Mouse (Mus musculus): ENCODE measurements at regions not wholly inside any gene's neighbourhood (a gene's known extent, or its start where the extent isn't known, plus 50 kb on each side); places are given as distances from the start of the nearest gene placed in this dataset.

DNA sequence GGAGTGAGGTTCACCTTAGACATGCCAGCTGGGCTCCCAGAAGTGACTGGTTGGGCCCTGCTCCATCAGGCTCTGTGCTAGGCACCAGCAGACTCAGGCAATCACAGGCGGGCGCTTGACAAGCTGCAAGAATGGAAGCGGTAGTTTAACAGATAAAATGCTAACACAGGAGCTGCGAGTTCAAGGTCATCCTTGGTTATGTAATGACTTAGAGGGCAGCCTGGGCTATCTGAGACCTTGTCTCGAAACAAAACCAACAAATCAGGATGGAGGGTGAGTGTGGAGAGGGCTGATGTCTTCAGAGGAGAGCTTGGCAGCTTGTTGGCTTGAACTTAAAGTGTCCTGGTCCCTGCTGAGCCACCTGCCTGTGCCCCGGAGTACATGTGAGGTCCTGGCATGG, 107.6 kb downstream of the Vegfa start:
- 92% methylated on average over 6 of the region's 6 CpGs for WGBS
- no peak overlapping the region for H3K4me3 ChIP-seq (replicated peaks)
- no peak overlapping the region for H3K4me2 ChIP-seq
- H3K36me3 ChIP-seq (replicated peaks), result no peaks in the 10 kb centered on the region
- no peaks in the 10 kb centered on the region for H3K27me3 ChIP-seq
- no peak overlapping the region for H3K27ac ChIP-seq
- H3K9me3 ChIP-seq, result no peaks in the 10 kb centered on the region
- no peak overlapping the region for H3K9ac ChIP-seq
- no peak for ATAC-seq (ENCODE audit: low FRiP score)
- no peaks in the 10 kb centered on the region; the same call in 1 of the 2 replicates for H3K4me1 ChIP-seq

DNA sequence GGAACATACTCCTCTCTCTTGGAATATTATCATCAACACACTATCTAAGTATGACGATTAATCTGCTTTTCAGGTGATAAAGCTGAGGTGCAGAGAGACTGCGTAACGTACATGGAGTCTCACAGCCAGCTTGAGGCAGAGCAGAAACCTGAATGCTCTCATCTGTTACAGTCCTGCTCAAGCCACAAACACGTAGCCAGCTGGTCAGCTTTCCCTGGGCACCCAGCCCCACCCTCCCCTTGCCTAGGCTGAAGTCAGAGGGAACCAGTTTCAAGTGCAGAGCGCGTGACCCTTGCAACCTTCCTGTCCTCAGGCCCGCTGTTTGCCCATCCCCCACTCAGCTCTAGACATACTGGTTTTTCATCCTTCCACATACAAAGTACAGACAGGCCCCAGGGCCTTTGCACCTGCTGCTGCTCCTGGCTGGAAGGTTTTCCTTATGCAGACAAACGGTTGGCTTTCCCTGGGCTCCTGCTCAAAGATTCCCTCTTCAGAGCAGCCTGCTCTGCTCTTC, 108.9 kb downstream of the Vegfa start:
- no peak for ATAC-seq (ENCODE audit: low FRiP score)
- no peaks in the 10 kb centered on the region for H3K9me3 ChIP-seq
- no peaks in the 10 kb centered on the region for H3K4me1 ChIP-seq
- no peak overlapping the region for H3K27ac ChIP-seq
- H3K9ac ChIP-seq, result no peak overlapping the region
- no peaks in the 10 kb centered on the region for H3K27me3 ChIP-seq
- 84% methylated on average over 8 of the region's 8 CpGs for WGBS
- no peak overlapping the region for H3K4me3 ChIP-seq (replicated peaks)
- no peak overlapping the region for H3K4me2 ChIP-seq
- H3K36me3 ChIP-seq (replicated peaks), result no peaks in the 10 kb centered on the region

DNA sequence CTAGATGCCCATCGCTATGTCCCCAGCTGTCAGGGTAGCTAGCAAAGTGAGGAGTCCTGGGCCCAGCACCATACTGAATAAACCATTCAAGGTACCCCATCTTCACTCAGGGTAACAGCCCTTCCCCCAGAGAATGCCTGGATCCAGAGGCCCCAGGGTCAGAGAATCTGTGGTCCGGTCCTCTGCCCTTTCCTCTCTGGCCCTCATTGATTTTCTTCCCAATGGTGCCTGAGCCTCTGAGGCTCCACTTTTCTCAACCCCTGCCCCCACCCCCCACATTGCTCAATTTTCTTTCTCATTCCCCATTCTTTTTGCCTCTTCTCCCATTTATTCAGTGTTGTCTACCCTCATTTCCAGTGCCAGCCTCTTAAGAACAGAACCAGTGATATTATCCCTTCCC, 114.5 kb downstream of the Vegfa start:
- Histone ChIP-seq H3K9me3 (no peaks in the 10 kb centered on the region), H3K27ac (no peak overlapping the region), H3K36me3 (replicated peaks) (no peaks in the 10 kb centered on the region), H3K4me3 (replicated peaks) (no peak overlapping the region), H3K9ac (no peak overlapping the region), H3K27me3 (no peaks in the 10 kb centered on the region), H3K4me2 (no peak overlapping the region), H3K4me1 (no peaks in the 10 kb centered on the region)
- no peak for ATAC-seq (ENCODE audit: low FRiP score)
- 98% methylated on average over 2 of the region's 2 CpGs for WGBS

DNA sequence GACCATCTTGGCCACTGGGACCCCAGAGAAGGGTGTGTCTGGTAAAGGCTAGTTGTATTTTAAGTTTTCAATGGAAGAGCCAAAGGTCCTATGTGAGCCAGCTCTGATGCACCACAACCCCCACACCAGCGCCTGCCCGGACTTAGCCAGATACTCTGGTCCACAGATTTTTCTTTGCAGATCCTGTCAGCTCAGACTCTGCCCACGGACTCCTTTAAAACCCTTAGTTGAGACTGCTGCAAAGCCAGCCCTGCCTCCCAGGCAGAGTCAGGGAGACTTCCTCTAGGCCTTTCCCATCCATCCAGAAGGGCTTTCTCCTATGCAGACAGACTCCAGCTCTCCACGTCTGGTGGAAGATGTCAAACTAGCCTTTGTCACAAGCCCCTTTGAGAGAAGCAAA, 115.2 kb downstream of the Vegfa start:
- no peak for ATAC-seq (ENCODE audit: low FRiP score)
- Histone ChIP-seq H3K4me2 (no peak overlapping the region), H3K27ac (no peak overlapping the region), H3K9me3 (peaks cover 5% of the 10 kb centered on the region), H3K27me3 (no peaks in the 10 kb centered on the region), H3K4me1 (no peaks in the 10 kb centered on the region), H3K4me3 (replicated peaks) (no peak overlapping the region), H3K9ac (no peak overlapping the region), H3K36me3 (replicated peaks) (no peaks in the 10 kb centered on the region)
- WGBS, result 62% methylated on average over 4 of the region's 4 CpGs

DNA sequence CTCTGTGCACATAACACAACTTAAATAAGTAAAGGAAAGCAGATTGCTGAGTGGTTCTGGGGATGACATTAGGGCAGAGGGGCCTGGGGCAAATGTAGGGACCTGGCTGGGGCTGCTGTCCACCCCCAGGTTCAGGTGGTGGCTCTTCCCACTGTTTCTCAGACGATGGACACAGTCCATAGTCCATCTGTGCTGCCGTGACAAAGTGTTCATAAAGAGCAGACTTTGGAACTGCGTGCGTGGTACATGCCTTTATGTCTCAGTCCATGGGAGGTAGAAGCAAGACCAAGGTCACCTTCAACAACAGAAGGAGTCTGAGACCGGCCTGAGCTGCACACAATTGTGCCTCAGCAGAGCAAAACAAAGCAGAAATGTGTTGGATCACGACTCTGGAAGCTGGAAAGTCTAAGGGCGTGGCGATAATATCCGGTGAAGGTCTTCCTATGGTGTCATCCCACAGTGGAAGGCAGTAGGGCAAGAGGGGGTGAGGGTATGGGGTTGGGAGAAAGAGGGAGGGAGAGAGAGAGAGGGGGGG, 117.4 kb downstream of the Vegfa start:
- peaks cover 5% of the 10 kb centered on the region for H3K9me3 ChIP-seq
- no peaks in the 10 kb centered on the region for H3K27me3 ChIP-seq
- H3K36me3 ChIP-seq (replicated peaks), result no peaks in the 10 kb centered on the region
- no peak overlapping the region for H3K4me3 ChIP-seq (replicated peaks)
- H3K27ac ChIP-seq, result no peak overlapping the region
- no peak overlapping the region for H3K9ac ChIP-seq
- no peaks in the 10 kb centered on the region for H3K4me1 ChIP-seq
- 86% methylated on average over 9 of the region's 9 CpGs for WGBS
- ATAC-seq (ENCODE audit: low FRiP score), result no peak
- no peak overlapping the region for H3K4me2 ChIP-seq

DNA sequence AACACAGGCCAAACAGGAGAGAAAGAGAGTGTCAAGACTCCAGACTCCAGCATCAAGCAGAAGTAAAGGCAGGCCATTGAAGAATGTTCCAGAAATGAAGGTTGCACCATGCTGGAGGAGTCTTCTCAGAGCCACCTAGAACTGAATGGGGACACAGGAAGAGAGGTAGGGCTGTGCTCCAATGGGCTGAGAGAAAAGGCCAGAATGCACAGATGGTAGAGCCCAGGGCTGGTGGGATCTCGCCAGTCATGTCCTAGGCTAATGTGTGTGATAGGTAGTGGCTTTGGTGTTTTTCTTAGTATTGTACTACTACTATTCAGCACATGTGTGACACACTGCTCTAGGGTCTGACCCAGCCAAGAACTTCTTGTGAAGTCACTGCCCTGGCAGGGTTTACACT, 117.9 kb downstream of the Vegfa start:
- Histone ChIP-seq H3K9ac (no peak overlapping the region), H3K36me3 (replicated peaks) (no peaks in the 10 kb centered on the region), H3K4me1 (no peaks in the 10 kb centered on the region), H3K9me3 (peaks cover 5% of the 10 kb centered on the region), H3K27ac (no peak overlapping the region), H3K4me2 (no peak overlapping the region), H3K4me3 (replicated peaks) (no peak overlapping the region), H3K27me3 (no peaks in the 10 kb centered on the region)
- WGBS, result 91% methylated on average over 1 of the region's 1 CpGs
- ATAC-seq (ENCODE audit: low FRiP score), result no peak

DNA sequence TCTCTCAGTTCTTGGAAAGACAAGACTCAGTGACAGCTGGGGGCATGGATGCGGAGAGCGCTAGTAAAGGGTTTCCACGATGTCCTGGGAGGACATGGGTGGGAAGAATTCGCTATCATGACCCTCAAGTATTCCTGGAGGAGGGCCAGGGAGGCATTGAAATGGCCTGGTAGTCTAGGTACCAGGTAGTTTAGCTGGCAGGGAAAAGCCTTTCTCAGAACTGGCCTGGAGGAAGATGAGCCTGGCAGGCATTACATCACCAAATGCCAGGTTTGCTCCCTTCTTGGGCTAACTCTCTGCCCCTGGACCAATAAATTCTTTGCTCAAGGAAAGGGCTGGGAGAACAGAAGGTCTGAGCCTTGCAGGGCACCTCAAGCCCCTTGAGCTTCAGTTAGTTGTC, 118.5 kb downstream of the Vegfa start:
- Histone ChIP-seq H3K27me3 (no peaks in the 10 kb centered on the region), H3K4me3 (replicated peaks) (no peak overlapping the region), H3K27ac (no peak overlapping the region), H3K9ac (no peak overlapping the region), H3K4me1 (no peaks in the 10 kb centered on the region), H3K4me2 (no peak overlapping the region), H3K9me3 (peaks cover 5% of the 10 kb centered on the region), H3K36me3 (replicated peaks) (no peaks in the 10 kb centered on the region)
- no peak for ATAC-seq (ENCODE audit: low FRiP score)
- 91% methylated on average over 4 of the region's 4 CpGs for WGBS

DNA sequence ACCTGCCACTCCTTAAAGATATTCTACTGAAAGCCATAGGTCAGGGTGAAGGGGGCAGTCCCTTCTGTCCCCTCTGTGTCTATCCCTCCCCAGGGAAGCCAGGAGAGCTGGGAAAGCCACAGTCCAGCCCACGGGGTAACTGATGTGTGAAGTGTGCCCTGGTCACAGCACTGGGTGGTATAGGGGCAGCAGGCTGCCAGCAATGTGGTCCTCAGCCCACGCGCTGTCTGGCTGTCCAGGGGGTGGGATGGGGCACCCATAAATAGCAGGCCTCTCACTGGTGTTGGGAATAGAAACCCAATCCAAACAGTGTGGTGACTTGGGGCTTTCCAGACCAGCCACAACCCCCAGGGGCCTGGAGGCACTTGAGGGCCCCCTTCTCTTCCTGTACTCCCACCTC, 120.0 kb downstream of the Vegfa start:
- WGBS, result 100% methylated on average over 3 of the region's 3 CpGs
- no peak overlapping the region for H3K27ac ChIP-seq
- no peak for ATAC-seq (ENCODE audit: low FRiP score)
- H3K9ac ChIP-seq, result no peak overlapping the region
- no peaks in the 10 kb centered on the region for H3K27me3 ChIP-seq
- peaks cover 5% of the 10 kb centered on the region for H3K9me3 ChIP-seq
- H3K36me3 ChIP-seq (replicated peaks), result no peaks in the 10 kb centered on the region
- peaks cover 7% of the 10 kb centered on the region; the same call in 1 of the 2 replicates for H3K4me1 ChIP-seq
- H3K4me2 ChIP-seq, result no peak overlapping the region
- no peak overlapping the region for H3K4me3 ChIP-seq (replicated peaks)

DNA sequence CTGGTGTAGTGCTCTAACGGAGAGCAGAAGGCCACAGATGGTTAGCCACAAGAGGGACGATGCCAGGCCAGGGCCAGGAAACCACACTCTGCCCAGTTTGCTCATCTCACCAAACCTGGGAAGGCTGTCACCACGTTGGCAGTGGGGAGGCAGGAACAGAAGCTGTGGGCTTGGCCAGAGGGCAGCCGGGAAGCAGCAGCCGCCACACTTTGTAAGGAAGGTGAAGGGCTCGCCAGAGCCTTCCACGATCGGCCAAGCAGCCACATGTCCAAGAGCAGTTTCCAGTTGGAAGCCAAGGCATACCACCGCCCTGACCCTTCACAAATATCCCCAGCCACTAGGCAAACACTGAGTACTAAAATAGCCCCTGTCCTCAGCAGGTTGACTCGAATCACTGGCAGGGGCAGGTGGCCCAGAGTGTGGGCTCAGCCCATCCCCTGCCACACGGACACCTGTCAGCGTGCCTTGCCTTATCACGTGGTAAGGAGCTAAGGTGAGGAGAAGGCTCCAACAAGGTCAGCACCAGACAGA, 120.9 kb downstream of the Vegfa start:
- 88% methylated on average over 13 of the region's 13 CpGs for WGBS
- H3K27me3 ChIP-seq, result no peaks in the 10 kb centered on the region
- ATAC-seq (ENCODE audit: low FRiP score), result no peak
- peaks cover 5% of the 10 kb centered on the region for H3K9me3 ChIP-seq
- H3K4me1 ChIP-seq, result peaks cover 7% of the 10 kb centered on the region; the same call in 1 of the 2 replicates
- H3K4me2 ChIP-seq, result no peak overlapping the region
- no peaks in the 10 kb centered on the region for H3K36me3 ChIP-seq (replicated peaks)
- H3K9ac ChIP-seq, result no peak overlapping the region
- no peak overlapping the region for H3K27ac ChIP-seq
- H3K4me3 ChIP-seq (replicated peaks), result no peak overlapping the region

DNA sequence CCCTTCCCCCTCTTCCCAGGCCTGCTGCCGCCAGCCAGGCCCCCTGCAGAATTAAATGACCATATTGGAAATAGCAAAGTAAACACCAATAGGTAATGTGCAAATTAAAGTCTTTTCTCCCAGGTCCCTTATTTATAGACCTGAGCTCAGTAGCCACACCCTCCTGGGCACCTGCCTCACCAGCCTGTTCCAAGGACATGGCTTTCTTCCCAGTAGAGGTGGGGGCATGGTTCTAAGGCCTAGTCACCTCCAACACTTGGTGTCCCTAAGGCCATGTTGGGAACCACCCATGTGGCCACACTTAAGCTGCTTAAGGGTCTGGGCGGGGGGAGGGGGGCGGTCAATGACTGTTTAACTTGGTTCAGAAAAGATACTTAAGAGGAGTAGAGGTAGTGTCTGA, 121.9 kb downstream of the Vegfa start:
- WGBS, result 84% methylated on average over 3 of the region's 3 CpGs
- no peak for ATAC-seq (ENCODE audit: low FRiP score)

DNA sequence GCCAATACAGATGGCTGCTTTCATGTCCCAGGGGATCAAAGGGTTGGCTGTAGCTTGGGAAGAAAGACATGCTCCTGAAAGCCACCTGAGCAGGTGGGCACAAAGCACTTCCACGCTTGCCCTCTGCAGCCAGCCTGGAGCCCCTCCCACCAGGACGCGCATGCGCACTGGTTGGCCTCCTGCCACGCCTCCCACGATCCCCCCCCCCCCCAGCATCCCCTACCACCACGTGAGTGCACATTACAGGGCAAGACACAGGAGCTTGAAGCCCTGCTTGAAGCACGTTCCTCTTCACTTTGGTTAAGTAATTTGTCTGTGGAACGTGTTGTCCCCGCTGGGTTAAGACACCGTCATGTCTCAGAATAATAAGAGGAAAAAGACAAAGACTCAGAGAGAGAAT, 124.6 kb downstream of the Vegfa start:
- no peaks in the 10 kb centered on the region for H3K36me3 ChIP-seq (replicated peaks)
- H3K4me3 ChIP-seq (replicated peaks), result no peak overlapping the region
- H3K4me1 ChIP-seq, result peaks cover 7% of the 10 kb centered on the region; the same call in 1 of the 2 replicates
- ATAC-seq (ENCODE audit: low FRiP score), result no peak
- H3K27me3 ChIP-seq, result no peaks in the 10 kb centered on the region
- WGBS, result 60% methylated on average over 11 of the region's 11 CpGs
- H3K27ac ChIP-seq, result no peak overlapping the region
- H3K9me3 ChIP-seq, result peaks cover 5% of the 10 kb centered on the region
- no peak overlapping the region for H3K9ac ChIP-seq
- no peak overlapping the region for H3K4me2 ChIP-seq

More for the DNA sequence above, 121.9 kb downstream of the Vegfa start:
- Histone ChIP-seq H3K4me2 (no peak overlapping the region), H3K9ac (no peak overlapping the region), H3K9me3 (peaks cover 5% of the 10 kb centered on the region), H3K4me3 (replicated peaks) (no peak overlapping the region), H3K36me3 (replicated peaks) (no peaks in the 10 kb centered on the region), H3K27me3 (no peaks in the 10 kb centered on the region), H3K4me1 (peaks cover 7% of the 10 kb centered on the region; the same call in 1 of the 2 replicates), H3K27ac (no peak overlapping the region)

DNA sequence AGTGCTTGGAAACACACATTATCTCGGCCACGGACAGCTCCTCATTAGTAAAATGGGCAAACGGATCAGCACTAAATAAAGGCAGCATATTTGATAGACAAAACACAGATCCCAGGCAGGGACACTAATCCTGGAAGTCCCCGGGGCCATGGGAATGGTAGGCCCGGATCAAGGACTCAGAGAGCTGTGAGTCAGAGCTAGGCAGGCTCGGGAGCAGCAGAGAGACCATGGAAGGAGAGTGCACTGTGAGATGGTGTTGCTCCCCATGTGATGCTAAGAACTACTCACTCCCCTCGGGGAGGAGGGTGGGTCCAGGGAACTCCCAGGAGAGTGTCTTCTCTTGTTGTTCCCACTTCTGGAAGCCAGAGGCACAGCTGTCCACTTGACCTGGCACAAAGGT, 126.6 kb downstream of the Vegfa start:
- no peaks in the 10 kb centered on the region for H3K27me3 ChIP-seq
- H3K9ac ChIP-seq, result no peak overlapping the region
- H3K9me3 ChIP-seq, result no peaks in the 10 kb centered on the region
- WGBS, result 67% methylated on average over 7 of the region's 7 CpGs
- no peak overlapping the region for H3K4me3 ChIP-seq (replicated peaks)
- H3K36me3 ChIP-seq (replicated peaks), result no peaks in the 10 kb centered on the region
- ATAC-seq (ENCODE audit: low FRiP score), result no peak
- H3K4me2 ChIP-seq, result no peak overlapping the region
- peaks cover 7% of the 10 kb centered on the region; the same call in 1 of the 2 replicates for H3K4me1 ChIP-seq
- H3K27ac ChIP-seq, result no peak overlapping the region

DNA sequence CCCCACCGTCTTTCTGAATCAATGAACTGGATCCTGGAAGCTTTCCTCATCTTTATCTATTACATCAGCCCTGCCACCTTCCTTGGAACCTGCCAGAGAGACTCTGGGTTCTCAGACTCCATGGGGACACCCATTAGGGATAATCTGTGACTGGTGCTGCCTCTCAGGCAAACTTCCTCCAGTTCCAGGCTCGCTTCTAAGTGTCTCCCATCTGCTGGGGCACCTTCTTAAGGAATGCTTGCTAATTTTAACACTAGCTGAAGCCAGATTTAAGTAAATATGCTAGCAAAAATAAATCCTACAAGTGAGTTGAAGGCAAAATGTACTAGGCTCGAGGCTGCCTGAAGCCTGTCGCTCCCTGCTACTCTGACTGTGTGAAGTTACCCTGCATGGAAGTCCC, 127.9 kb downstream of the Vegfa start:
- no peak overlapping the region for H3K4me2 ChIP-seq
- WGBS, result 63% methylated on average over 4 of the region's 4 CpGs
- H3K36me3 ChIP-seq (replicated peaks), result no peaks in the 10 kb centered on the region

More for the DNA sequence above, 127.9 kb downstream of the Vegfa start:
- Histone ChIP-seq H3K9ac (no peak overlapping the region), H3K27me3 (no peaks in the 10 kb centered on the region), H3K9me3 (peaks cover 3% of the 10 kb centered on the region; the same call in 1 of the 2 replicates), H3K4me1 (peaks cover 7% of the 10 kb centered on the region; the same call in 1 of the 2 replicates), H3K27ac (no peak overlapping the region), H3K4me3 (replicated peaks) (no peak overlapping the region)
- no peak for ATAC-seq (ENCODE audit: low FRiP score)
